Mouse (Mus musculus) G1E (cell line): Measurements from ENCODE around the gene Fam3b. TPM values are rescaled to one million over a fixed set of nuclear protein-coding genes. Genes with fewer than 3 reads are reported as not detected.
A peak's percentile ranks its signal among the peaks of the same experiment; 100 is the strongest.

Experiments used
- ATAC-seq: 2 replicates; pipeline ENCODE4 v1.8.0; 2016; ENCODE audit warnings: mild to moderate bottlenecking; ENCODE audit not compliant: insufficient number of reproducible peaks, poor library complexity, low FRiP score, severe bottlenecking; ENCODE audit errors: extremely low read depth
- DNase-seq: peaks from one replicate; pipeline ENCODE4 v3.0.0; 2012; ENCODE audit warnings: low spot score
- H3K27me3 ChIP-seq: 2 replicates; pipeline ENCODE4 v1.6.1; 2012; ENCODE audit warnings: mild to moderate bottlenecking, low read length, inconsistent platforms; ENCODE audit not compliant: insufficient read depth
- H3K36me3 ChIP-seq: replicated peaks from 2 replicates; pipeline ENCODE3; 2012; ENCODE audit warnings: mild to moderate bottlenecking, inconsistent platforms
- H3K4me1 ChIP-seq: 2 replicates; pipeline ENCODE4 v1.6.1; 2012; ENCODE audit warnings: low read depth, low read length, inconsistent platforms, mixed read lengths; ENCODE audit not compliant: insufficient read depth
- H3K4me3 ChIP-seq: 2 replicates; pipeline ENCODE4 v1.5.1; 2012; ENCODE audit warnings: low read depth, mild to moderate bottlenecking, inconsistent platforms, low read length, moderate library complexity, mixed read lengths
- H3K9me3 ChIP-seq: replicated peaks from 2 replicates; pipeline ENCODE4 v1.6.1; 2012; ENCODE audit warnings: inconsistent platforms
- CTCF ChIP-seq: IDR thresholded peaks from 2 replicates; pipeline ENCODE4 v1.5.1; 2012; ENCODE audit warnings: low read depth, low read length, inconsistent platforms, mixed read lengths
- GATA1 ChIP-seq: IDR thresholded peaks from 2 replicates; pipeline ENCODE4 v1.6.1; 2012; ENCODE audit warnings: borderline replicate concordance, low read length, inconsistent platforms, mixed read lengths
- GATA2 ChIP-seq: IDR thresholded peaks from 2 replicates; pipeline ENCODE4 v1.6.1; 2012; ENCODE audit warnings: low read depth, low read length, inconsistent platforms, borderline replicate concordance
- POLR2AphosphoS5 ChIP-seq: IDR thresholded peaks from 2 replicates; pipeline ENCODE4 v1.6.1; 2012; ENCODE audit warnings: low read depth, low read length, inconsistent platforms; ENCODE audit not compliant: insufficient replicate concordance
- TAL1 ChIP-seq: conservative IDR thresholded peaks from 2 replicates; pipeline ENCODE4 v1.6.1; 2012; ENCODE audit warnings: low read depth, low read length, inconsistent platforms, mixed read lengths
- polyA plus RNA-seq: library from polyadenylated mRNA; stranded (reverse); fragments of >175 nt; gene quantifications from 2 replicates; pipeline ENCODE4 v1.2.3, GENCODE M21; 2012
- total RNA-seq, 2 experiments: library from RNA; stranded (forward) in 1 of 2; stranded (reverse) in 1 of 2; fragments of 200-1000 nt in 1 of 2; fragments of >200 nt in 1 of 2; fragmentation: Nextera tagmentation in 1 of 2; gene quantifications; 2 replicates each; pipeline ENCODE4 v1.2.3; 2014 to 2017

Fam3b gene
- total and polyA plus RNA-seq, 3 experiments: 0.87 TPM; not detected in 2

- H3K4me3 ChIP-seq: no peak overlapping the region
Observed at GRCm38 (mm10) chr16:97533751-97534150, 19.1 kb upstream of the Fam3b start.

GRCm38 (mm10) chr16:97533126-97533525 lies 18.5 kb upstream of the Fam3b start:
- H3K27me3 ChIP-seq: peaks cover 3% of the 10 kb centered on the region; the same call in 1 of the 2 replicates
- H3K4me1 ChIP-seq: peaks cover 19% of the 10 kb centered on the region
- TF ChIP-seq TAL1 (no peak), GATA1 (no peak), CTCF (no peak), GATA2 (no peak), POLR2AphosphoS5 (no peak)
- DNase-seq: no peak
- ATAC-seq: no peak
- no peak overlapping the region for H3K4me3 ChIP-seq
- 0 out of 2 replicates have a peak, but pooled peaks cover 2% of the 10 kb centered on the region for H3K9me3 ChIP-seq
- no peaks in the 10 kb centered on the region for H3K36me3 ChIP-seq

More at GRCm38 (mm10) chr16:97533751-97534150, 19.1 kb upstream of the Fam3b start:
- H3K4me1 ChIP-seq: peaks cover 19% of the 10 kb centered on the region
- ATAC-seq: no peak
- peaks cover 3% of the 10 kb centered on the region; the same call in 1 of the 2 replicates for H3K27me3 ChIP-seq
- H3K36me3 ChIP-seq: no peaks in the 10 kb centered on the region
- no peak for TF ChIP-seq POLR2AphosphoS5
- TF ChIP-seq GATA2: no peak
- no peak for TF ChIP-seq GATA1
- no peak for TF ChIP-seq TAL1
- TF ChIP-seq CTCF: no peak
- 0 out of 2 replicates have a peak, but pooled peaks cover 2% of the 10 kb centered on the region for H3K9me3 ChIP-seq
- no peak for DNase-seq

- H3K27me3 ChIP-seq: no peaks in the 10 kb centered on the region
- no peak for ATAC-seq
- no peaks in the 10 kb centered on the region for H3K4me1 ChIP-seq
- no peak for DNase-seq
- 0 out of 2 replicates have a peak, but pooled peaks cover 2% of the 10 kb centered on the region for H3K9me3 ChIP-seq
- no peak overlapping the region for H3K4me3 ChIP-seq
- no peaks in the 10 kb centered on the region for H3K36me3 ChIP-seq
- no peak for TF ChIP-seq CTCF
- TF ChIP-seq GATA1: no peak
- no peak for TF ChIP-seq TAL1
- no peak for TF ChIP-seq POLR2AphosphoS5
- TF ChIP-seq GATA2: no peak
Observed at GRCm38 (mm10) chr16:97529241-97529640, 14.6 kb upstream of the Fam3b start.

GRCm38 (mm10) chr16:97523024-97523423 lies 8.4 kb upstream of the Fam3b start:
- Histone ChIP-seq H3K27me3 (no peaks in the 10 kb centered on the region), H3K4me3 (no peak overlapping the region), H3K36me3 (no peaks in the 10 kb centered on the region), H3K9me3 (no peaks in the 10 kb centered on the region), H3K4me1 (no peaks in the 10 kb centered on the region)
- DNase-seq (peak; percentile 20), ATAC-seq (no peak)
- TF ChIP-seq GATA1 (no peak), GATA2 (no peak), CTCF (peak; percentile 52), POLR2AphosphoS5 (no peak), TAL1 (no peak)

GRCm38 (mm10) chr16:97521983-97522382 lies 7.4 kb upstream of the Fam3b start:
- H3K9me3 ChIP-seq: no peaks in the 10 kb centered on the region
- no peaks in the 10 kb centered on the region for H3K4me1 ChIP-seq
- H3K36me3 ChIP-seq: no peaks in the 10 kb centered on the region
- TF ChIP-seq GATA1: no peak
- TF ChIP-seq GATA2: no peak
- TF ChIP-seq CTCF: no peak
- no peak for TF ChIP-seq TAL1
- no peak for TF ChIP-seq POLR2AphosphoS5
- H3K4me3 ChIP-seq: no peak overlapping the region
- H3K27me3 ChIP-seq: no peaks in the 10 kb centered on the region
- ATAC-seq: no peak
- no peak for DNase-seq

DNA sequence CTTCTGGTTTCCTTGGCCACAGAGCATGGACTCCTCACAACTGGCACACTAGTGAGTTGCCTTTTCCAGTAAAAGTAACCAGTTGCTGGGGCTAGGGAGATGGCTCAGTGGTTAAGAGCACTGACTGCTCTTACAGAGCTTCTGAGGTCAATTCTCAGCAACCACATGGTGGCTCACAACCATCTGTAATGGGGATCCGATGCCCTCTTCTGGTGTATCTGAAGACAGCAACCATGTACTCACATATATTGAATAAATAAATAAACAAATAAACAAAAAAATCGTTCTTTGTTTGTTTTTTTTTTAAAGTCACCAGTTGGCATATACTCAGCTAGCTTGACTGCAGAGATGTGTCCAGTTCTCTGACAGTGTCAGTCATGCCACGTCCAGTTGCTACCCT lies 1.7 kb upstream of the Fam3b start:
- Histone ChIP-seq H3K9me3 (no peaks in the 10 kb centered on the region), H3K4me1 (no peaks in the 10 kb centered on the region), H3K4me3 (no peak overlapping the region), H3K27me3 (no peaks in the 10 kb centered on the region; the same call in 1 of the 2 replicates), H3K36me3 (no peaks in the 10 kb centered on the region)
- no peak for DNase-seq
- ATAC-seq: no peak
- TF ChIP-seq GATA1 (no peak), TAL1 (no peak), POLR2AphosphoS5 (no peak), GATA2 (no peak), CTCF (no peak)
